ENCODE assay signal across 17 mouse cellular contexts in genomic region chr2:11169721-11170335, GRCm38 (mm10). TPM values are rescaled to one million over a fixed set of nuclear protein-coding genes. Genes with fewer than 3 reads are reported as not detected.
A peak's percentile ranks its signal among the peaks of the same experiment; 100 is the strongest.
DNase-seq lines count a peak whose midpoint lies in the region; ATAC-seq and TF ChIP-seq lines count a peak whose summit lies in the region.
"Had no signal": no experiment of that assay in that cellular context is flagged by ENCODE, and none has a peak within 500 bp of the region (broad histone marks: within the 10 kb centered on the region; RNA-seq: fewer than 3 reads in every experiment).

No protein-coding gene starts in this region.

- no peaks in the 10 kb centered on the region for H3K36me3 ChIP-seq in hindbrain, postnatal 0 days (ENCODE audit: insufficient read depth, low read length)
- H3K36me3 ChIP-seq in hindbrain, embryonic 13.5 days = no peaks in the 10 kb centered on the region
- H3K36me3 ChIP-seq in thymus, adult 2 months (ENCODE audit: control insufficient read depth, insufficient read depth, low read length) = no peaks in the 10 kb centered on the region
- H3K36me3 ChIP-seq: embryonic facial prominence, embryonic 10.5 days; heart, embryonic 13.5 days had no signal

- no peak for TF ChIP-seq POLR2A in thymus, adult 2 months (IDR thresholded peaks at IDR 0.05; ENCODE audit: control insufficient read depth, extremely low read depth, insufficient read depth, low read length, poor library complexity)

- TF ChIP-seq CTCF in hindbrain, postnatal 0 days (IDR thresholded peaks at IDR 0.05; ENCODE audit: low read depth) = peak; percentile 25; the same call in 1 of the 2 replicates
- TF ChIP-seq CTCF in thymus, adult 2 months (IDR thresholded peaks at IDR 0.05; ENCODE audit: borderline replicate concordance, control insufficient read depth, extremely low read depth, insufficient read depth, low read length, poor library complexity) = no peak

- no peak for DNase-seq in hindbrain, postnatal 0 days (ENCODE audit: low spot score)
- DNase-seq in CD4-positive helper T cell, adult 2 months (ENCODE audit: low read depth, low spot score) = peak; percentile 83
- DNase-seq in ZHBTc4 (ENCODE audit: low read depth, low spot score) = peak; percentile 8
- peak; percentile 62 for DNase-seq in thymus, adult 2 months
- DNase-seq in urinary bladder, postnatal 4 days (ENCODE audit: low spot score in 2 of 2) = no peak
- DNase-seq in testis, postnatal 14 days (ENCODE audit: low spot score) = no peak
- no peak for DNase-seq in retina, embryonic 14.5 days (ENCODE audit: low spot score)
- DNase-seq: cerebellum, adult 11 months; cerebellum, postnatal 36 days; lung, postnatal 10 days; retina, postnatal 1 day had no signal

- H3K9me3 ChIP-seq in hindbrain, postnatal 0 days (ENCODE audit: low read length) = no peaks in the 10 kb centered on the region
- H3K9me3 ChIP-seq in hindbrain, embryonic 13.5 days = no peaks in the 10 kb centered on the region
- H3K9me3 ChIP-seq: embryonic facial prominence, embryonic 10.5 days; heart, embryonic 13.5 days had no signal

- H3K4me2 ChIP-seq in hindbrain, postnatal 0 days (ENCODE audit: low read depth, low read length) = no peak overlapping the region
- H3K4me2 ChIP-seq in hindbrain, embryonic 13.5 days = no peak overlapping the region
- H3K4me2 ChIP-seq: heart, embryonic 13.5 days had no signal

- H3K27ac ChIP-seq in hindbrain, postnatal 0 days = no peak overlapping the region
- no peak overlapping the region for H3K27ac ChIP-seq in hindbrain, embryonic 13.5 days
- peak overlapping the region; percentile 94 for H3K27ac ChIP-seq in thymus, adult 2 months (ENCODE audit: control insufficient read depth, insufficient read depth, low read length)
- H3K27ac ChIP-seq: embryonic facial prominence, embryonic 10.5 days; heart, embryonic 13.5 days; liver, embryonic 14.5 days had no signal

- H3K4me3 ChIP-seq in hindbrain, postnatal 0 days (ENCODE audit: low read length) = no peak overlapping the region
- no peak overlapping the region for H3K4me3 ChIP-seq in hindbrain, embryonic 13.5 days
- no peak overlapping the region for H3K4me3 ChIP-seq in thymus, adult 2 months (ENCODE audit: control insufficient read depth, insufficient read depth, low read length)
- H3K4me3 ChIP-seq: embryonic facial prominence, embryonic 10.5 days; heart, embryonic 13.5 days had no signal

- no peak overlapping the region for H3K9ac ChIP-seq in hindbrain, postnatal 0 days (replicated peaks; ENCODE audit: low read length)
- H3K9ac ChIP-seq in hindbrain, embryonic 13.5 days = no peak overlapping the region
- H3K9ac ChIP-seq: heart, embryonic 13.5 days; liver, embryonic 14.5 days had no signal

- 70% methylated on average over 6 of the region's 6 CpGs for WGBS in hindbrain, postnatal 0 days
- WGBS in hindbrain, embryonic 13.5 days = 77% methylated on average over 6 of the region's 6 CpGs
- WGBS in thymus, adult 2 months = 50% methylated on average over 6 of the region's 6 CpGs

- ATAC-seq in hindbrain, postnatal 0 days = no peak
- ATAC-seq in hindbrain, embryonic 13.5 days (ENCODE audit: low FRiP score) = no peak
- ATAC-seq: forebrain, embryonic 14.5 days; Patski had no signal

- no peaks in the 10 kb centered on the region for H3K27me3 ChIP-seq in hindbrain, postnatal 0 days (ENCODE audit: insufficient read depth, low read length)
- H3K27me3 ChIP-seq in hindbrain, embryonic 13.5 days = 0 out of 2 replicates have a peak, but pooled peaks cover 10% of the 10 kb centered on the region
- no peaks in the 10 kb centered on the region for H3K27me3 ChIP-seq in thymus, adult 2 months (ENCODE audit: control insufficient read depth, insufficient read depth, low read length)

- H3K4me1 ChIP-seq in hindbrain, postnatal 0 days (ENCODE audit: insufficient read depth, low read length) = no peaks in the 10 kb centered on the region
- H3K4me1 ChIP-seq in hindbrain, embryonic 13.5 days (replicated peaks) = peaks cover 22% of the 10 kb centered on the region
- H3K4me1 ChIP-seq in thymus, adult 2 months (replicated peaks; ENCODE audit: control insufficient read depth, insufficient read depth, low read length) = peaks cover 12% of the 10 kb centered on the region

RNA-seq across cellular contexts. Expression of gene Prkcq, which starts 2.1 kb away (rescaled TPM):
- 12.9 and 13.5 TPM in 2 replicates for total RNA-seq in hindbrain, postnatal 0 days (2014; rRNA removed)
- polyA plus RNA-seq in hindbrain, postnatal 0 days (2015; fragmentation: Nextera tagmentation; extraction: Ambion mirVana) = 14.8 and 18.1 TPM in 2 replicates
- polyA plus RNA-seq in hindbrain, embryonic 13.5 days (2015; fragmentation: Nextera tagmentation; extraction: Ambion mirVana) = 6.6 and 7.2 TPM in 2 replicates
- 48.4 and 48.5 TPM in 2 replicates for polyA plus RNA-seq in thymus, adult 2 months (2012; rRNA removed)

Comparison
In these comparisons a context has a peak if more than half of its experiments do, and no peak if none do; other contexts are left out.
1. DNase-seq: peak in CD4-positive helper T cell, adult 2 months (single experiment), ZHBTc4 (single experiment) and thymus, adult 2 months (single experiment); none in hindbrain, postnatal 0 days (single experiment), urinary bladder, postnatal 4 days (0 of 2), testis, postnatal 14 days (single experiment) and retina, embryonic 14.5 days (single experiment).